Mouse (Mus musculus): ENCODE measurements around the gene Spag4. TPM values are rescaled to one million over a fixed set of nuclear protein-coding genes. Genes with fewer than 3 reads are reported as not detected.
"Not testable (repeated sequence)": the region's sequence is repeated elsewhere in the genome, so short reads cannot be mapped to it uniquely, and the experiment has no call there.

Gene Spag4
- polyA plus RNA-seq, 1 experiment from 2014 or later = 3.3 TPM

- Histone ChIP-seq H3K9ac (ENCODE audit: low read depth, low read length) (no peak overlapping the region), H3K9me3 (replicated peaks; ENCODE audit: control insufficient read depth, low read length) (no peaks in the 10 kb centered on the region), H3K36me3 (ENCODE audit: control insufficient read depth, insufficient read depth, low read length) (no peaks in the 10 kb centered on the region; the same call in 1 of the 2 replicates), H3K4me3 (ENCODE audit: low read depth, low read length) (no peak overlapping the region), H3K4me1 (ENCODE audit: control insufficient read depth, insufficient read depth, low read length) (peaks cover 22% of the 10 kb centered on the region), H3K27me3 (ENCODE audit: control insufficient read depth, insufficient read depth, low read length) (no peaks in the 10 kb centered on the region), H3K4me2 (no peak overlapping the region), H3K27ac (ENCODE audit: low read depth, low read length) (no peak overlapping the region)
- WGBS (ENCODE audit: insufficient replicate concordance) = 85% methylated on average over 3 of the region's 3 CpGs
- ATAC-seq (replicated peaks; ENCODE audit: insufficient number of reproducible peaks, low FRiP score, low TSS enrichment) = no peak
Observed at GRCm38 (mm10) chr2:156084541-156084940, 19.6 kb downstream of the Spag4 start.

DNA sequence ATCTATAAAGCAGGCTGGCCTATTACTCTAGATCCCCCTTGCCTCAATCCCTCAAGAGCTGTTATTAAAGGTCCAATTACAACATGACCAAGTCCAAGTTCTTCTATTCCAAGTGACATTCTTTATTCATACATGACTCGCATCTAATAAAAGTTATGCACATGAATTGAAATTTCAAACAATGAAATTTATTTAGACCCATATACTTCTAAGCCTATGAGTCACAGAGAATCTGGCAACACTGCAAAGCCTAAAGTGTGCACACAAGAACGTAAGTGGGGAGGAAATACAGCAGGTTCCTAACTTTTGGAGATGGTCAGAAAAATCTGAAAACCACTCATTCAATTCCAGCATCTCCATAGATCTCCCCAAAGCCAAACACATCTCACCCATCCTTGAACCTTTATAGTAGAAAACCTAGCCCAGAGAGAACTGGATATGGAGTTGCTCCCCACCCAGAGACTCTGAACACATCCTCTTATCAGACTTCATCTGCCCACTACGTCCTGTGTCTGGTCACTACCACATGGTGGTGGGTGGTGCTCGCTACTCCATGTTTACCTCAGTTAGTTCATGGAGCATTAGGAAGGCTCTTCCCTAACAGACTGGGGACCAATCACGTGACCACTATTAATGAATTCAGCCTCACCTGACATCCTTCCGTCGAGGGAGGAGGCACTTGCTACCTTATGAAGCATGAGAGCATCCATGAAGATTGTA, 22.6 kb downstream of the Spag4 start:
- H3K4me3 ChIP-seq (ENCODE audit: low read depth, low read length) = no peak overlapping the region
- H3K9ac ChIP-seq (ENCODE audit: low read depth, low read length) = no peak overlapping the region
- no peak overlapping the region for H3K4me2 ChIP-seq
- H3K27ac ChIP-seq (ENCODE audit: low read depth, low read length) = no peak overlapping the region
- no peaks in the 10 kb centered on the region for H3K9me3 ChIP-seq (replicated peaks; ENCODE audit: control insufficient read depth, low read length)
- no peak for ATAC-seq (replicated peaks; ENCODE audit: insufficient number of reproducible peaks, low FRiP score, low TSS enrichment)
- peaks cover 4% of the 10 kb centered on the region; the same call in 1 of the 2 replicates for H3K4me1 ChIP-seq (ENCODE audit: control insufficient read depth, insufficient read depth, low read length)
- H3K36me3 ChIP-seq (ENCODE audit: control insufficient read depth, insufficient read depth, low read length) = no peaks in the 10 kb centered on the region; the same call in 1 of the 2 replicates
- WGBS (ENCODE audit: insufficient replicate concordance) = 79% methylated on average over 7 of the region's 7 CpGs
- H3K27me3 ChIP-seq (ENCODE audit: control insufficient read depth, insufficient read depth, low read length) = no peaks in the 10 kb centered on the region

DNA sequence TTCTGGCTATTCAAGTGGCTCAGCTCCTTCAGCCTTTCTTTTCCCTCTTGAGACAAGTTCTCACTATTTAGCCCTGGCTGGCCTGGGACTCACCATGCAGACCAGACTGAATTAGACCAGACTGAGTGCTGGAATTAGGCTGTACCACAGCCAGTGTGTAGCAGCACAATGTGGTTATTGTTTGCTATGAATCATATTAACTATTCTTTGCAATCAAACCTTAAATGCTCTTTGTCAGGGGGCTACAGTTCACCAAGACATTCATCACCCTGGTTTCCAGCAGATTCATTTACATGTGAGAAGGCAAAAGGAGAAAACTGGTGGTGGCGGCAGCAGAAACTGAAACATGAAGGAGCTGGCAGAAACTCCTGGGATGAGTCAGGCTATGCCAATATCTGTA, 24.8 kb downstream of the Spag4 start:
- Histone ChIP-seq H3K4me3 (ENCODE audit: low read depth, low read length) (no peak overlapping the region), H3K27ac (ENCODE audit: low read depth, low read length) (no peak overlapping the region), H3K36me3 (ENCODE audit: control insufficient read depth, insufficient read depth, low read length) (peaks cover 2% of the 10 kb centered on the region), H3K27me3 (ENCODE audit: control insufficient read depth, insufficient read depth, low read length) (no peaks in the 10 kb centered on the region), H3K9me3 (replicated peaks; ENCODE audit: control insufficient read depth, low read length) (no peaks in the 10 kb centered on the region), H3K4me2 (no peak overlapping the region), H3K9ac (ENCODE audit: low read depth, low read length) (no peak overlapping the region), H3K4me1 (ENCODE audit: control insufficient read depth, insufficient read depth, low read length) (no peaks in the 10 kb centered on the region)
- no peak for ATAC-seq (replicated peaks; ENCODE audit: insufficient number of reproducible peaks, low FRiP score, low TSS enrichment)
- 91% methylated on average over 1 of the region's 1 CpGs for WGBS (ENCODE audit: insufficient replicate concordance)

DNA sequence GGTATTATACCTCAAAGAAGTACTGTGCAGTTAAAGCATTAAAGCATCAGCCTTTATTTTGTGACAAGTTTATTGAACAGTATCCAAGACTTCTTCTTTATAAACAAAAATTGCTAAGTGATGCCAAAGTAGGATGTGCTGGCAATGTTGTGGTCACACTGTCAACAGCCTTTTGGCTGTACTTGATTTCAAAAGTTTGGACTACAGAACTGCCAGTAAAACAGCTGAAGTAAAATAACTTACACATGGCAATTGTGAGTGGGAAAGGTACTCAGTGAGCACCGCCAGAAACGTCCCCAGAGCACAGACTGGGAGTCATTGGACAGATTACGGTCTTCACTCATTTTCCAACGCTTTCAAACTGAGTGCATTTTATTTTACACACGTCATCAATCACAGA, 27.0 kb downstream of the Spag4 start:
- 86% methylated on average over 5 of the region's 5 CpGs for WGBS (ENCODE audit: insufficient replicate concordance)

GRCm38 (mm10) chr2:156110627-156111357, 45.8 kb downstream of the Spag4 start:
- no peaks in the 10 kb centered on the region for H3K27me3 ChIP-seq (ENCODE audit: control insufficient read depth, insufficient read depth, low read length)
- H3K9ac ChIP-seq (ENCODE audit: low read depth, low read length) = peak overlapping the region; percentile 98
- H3K4me2 ChIP-seq = peak overlapping the region; percentile 86
- no peaks in the 10 kb centered on the region for H3K36me3 ChIP-seq (ENCODE audit: control insufficient read depth, insufficient read depth, low read length)
- peak; percentile 65 for ATAC-seq (replicated peaks; ENCODE audit: insufficient number of reproducible peaks, low FRiP score, low TSS enrichment)
- H3K4me1 ChIP-seq (ENCODE audit: control insufficient read depth, insufficient read depth, low read length) = peaks cover 3% of the 10 kb centered on the region; the same call in 1 of the 2 replicates
- no peaks in the 10 kb centered on the region for H3K9me3 ChIP-seq (replicated peaks; ENCODE audit: control insufficient read depth, low read length)
- WGBS (ENCODE audit: insufficient replicate concordance) = 2% methylated on average over 16 of the region's 16 CpGs
- peak overlapping the region; percentile 92 for H3K27ac ChIP-seq (ENCODE audit: low read depth, low read length)
- peak overlapping the region; percentile 98 for H3K4me3 ChIP-seq (ENCODE audit: low read depth, low read length)

More for the DNA sequence above, 27.0 kb downstream of the Spag4 start:
- Histone ChIP-seq H3K4me3 (ENCODE audit: low read depth, low read length) (no peak overlapping the region), H3K27me3 (ENCODE audit: control insufficient read depth, insufficient read depth, low read length) (no peaks in the 10 kb centered on the region), H3K4me1 (ENCODE audit: control insufficient read depth, insufficient read depth, low read length) (no peaks in the 10 kb centered on the region), H3K36me3 (ENCODE audit: control insufficient read depth, insufficient read depth, low read length) (peaks cover 18% of the 10 kb centered on the region), H3K4me2 (no peak overlapping the region), H3K27ac (ENCODE audit: low read depth, low read length) (no peak overlapping the region), H3K9me3 (replicated peaks; ENCODE audit: control insufficient read depth, low read length) (no peaks in the 10 kb centered on the region), H3K9ac (ENCODE audit: low read depth, low read length) (no peak overlapping the region)
- no peak for ATAC-seq (replicated peaks; ENCODE audit: insufficient number of reproducible peaks, low FRiP score, low TSS enrichment)

DNA sequence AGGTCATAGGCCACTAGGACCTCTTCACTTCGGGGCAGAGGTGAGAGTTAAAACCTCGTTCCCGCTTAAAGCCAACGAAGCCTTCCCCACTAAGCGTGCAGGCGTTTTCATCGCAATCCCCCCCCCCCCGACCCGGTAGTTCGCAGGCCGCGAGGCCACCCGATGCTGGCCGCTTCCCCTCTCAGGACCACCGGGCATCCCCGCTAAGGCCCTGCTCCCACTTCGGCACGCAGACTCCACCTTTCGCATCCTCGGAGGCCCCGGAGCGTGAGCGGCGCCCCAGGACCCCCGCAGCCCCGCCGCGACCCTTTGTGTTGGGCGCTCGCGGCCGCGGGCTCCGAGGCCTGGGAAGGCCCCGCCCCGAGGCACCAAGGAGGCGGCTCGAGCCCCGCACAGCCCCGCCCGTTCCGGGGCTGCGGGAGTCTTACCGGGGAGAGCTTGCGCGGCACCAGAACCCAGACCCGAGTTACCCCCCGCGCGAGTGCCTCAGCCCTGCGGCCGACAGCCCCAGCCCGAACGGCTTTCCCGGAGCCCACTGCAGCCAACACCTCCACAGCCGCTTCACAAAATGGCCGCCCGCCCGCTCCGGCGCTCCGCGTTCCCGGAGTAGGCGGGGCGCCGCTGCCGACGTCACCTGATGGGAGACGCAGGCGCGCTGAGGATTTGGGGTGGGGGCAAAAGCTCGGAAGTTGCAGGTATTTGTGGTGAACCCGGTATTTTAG, 46.5 kb downstream of the Spag4 start, which contains the start of the genes Cpne1 and Rbm12:
Cpne1 (minus strand) TSS at position 608 of the 722 bp plus-strand sequence.
Rbm12 (minus strand) TSS at position 621 of the 722 bp plus-strand sequence.
- Histone ChIP-seq H3K36me3 (ENCODE audit: control insufficient read depth, insufficient read depth, low read length) (no peaks in the 10 kb centered on the region), H3K4me2 (peak within 1 kb of the TSS; percentile 86), H3K9ac (ENCODE audit: low read depth, low read length) (peak within 1 kb of the TSS; percentile 98), H3K27me3 (ENCODE audit: control insufficient read depth, insufficient read depth, low read length) (no peaks in the 10 kb centered on the region), H3K4me3 (ENCODE audit: low read depth, low read length) (peak within 1 kb of the TSS; percentile 98), H3K27ac (ENCODE audit: low read depth, low read length) (peak within 1 kb of the TSS; percentile 92), H3K4me1 (ENCODE audit: control insufficient read depth, insufficient read depth, low read length) (peaks cover 3% of the 10 kb centered on the region; the same call in 1 of the 2 replicates), H3K9me3 (replicated peaks; ENCODE audit: control insufficient read depth, low read length) (no peaks in the 10 kb centered on the region)
- peak; percentile 85 for ATAC-seq (replicated peaks; ENCODE audit: insufficient number of reproducible peaks, low FRiP score, low TSS enrichment)
- WGBS (ENCODE audit: insufficient replicate concordance) = under 1% methylated on average over 71 of the region's 74 CpGs

GRCm38 (mm10) chr2:156112080-156112423, 47.1 kb downstream of the Spag4 start:
- Histone ChIP-seq H3K4me2 (peak overlapping the region; percentile 86), H3K27ac (ENCODE audit: low read depth, low read length) (peak overlapping the region; percentile 92), H3K4me3 (ENCODE audit: low read depth, low read length) (peak overlapping the region; percentile 98), H3K9ac (ENCODE audit: low read depth, low read length) (peak overlapping the region; percentile 98)
- 24% methylated on average over 5 of the region's 5 CpGs for WGBS (ENCODE audit: insufficient replicate concordance)
- not testable (repeated sequence) for H3K4me1 ChIP-seq (ENCODE audit: control insufficient read depth, insufficient read depth, low read length); H3K9me3 ChIP-seq (replicated peaks; ENCODE audit: control insufficient read depth, low read length); H3K36me3 ChIP-seq (ENCODE audit: control insufficient read depth, insufficient read depth, low read length); ATAC-seq (replicated peaks; ENCODE audit: insufficient number of reproducible peaks, low FRiP score, low TSS enrichment); H3K27me3 ChIP-seq (ENCODE audit: control insufficient read depth, insufficient read depth, low read length)

DNA sequence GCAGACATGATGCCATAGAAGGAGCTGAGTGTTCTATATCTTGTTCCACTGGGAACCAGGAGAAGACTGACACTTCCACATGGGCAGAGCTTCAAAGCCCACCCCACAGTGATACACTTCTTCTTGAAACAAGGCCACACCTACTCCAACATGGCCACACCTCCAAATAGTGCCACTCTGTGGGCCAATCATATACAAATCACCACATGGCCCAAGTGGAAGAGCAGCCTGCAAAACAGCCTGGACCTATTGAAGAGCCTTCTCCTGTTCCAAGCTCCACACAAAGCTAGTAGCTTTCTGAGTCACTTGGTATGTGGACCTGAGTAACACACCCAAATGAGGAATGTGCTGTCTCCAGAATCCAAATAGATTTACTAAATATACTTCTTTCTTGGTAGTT, 54.6 kb downstream of the Spag4 start:
- H3K9me3 ChIP-seq (replicated peaks; ENCODE audit: control insufficient read depth, low read length) = no peaks in the 10 kb centered on the region
- H3K27me3 ChIP-seq (ENCODE audit: control insufficient read depth, insufficient read depth, low read length) = no peaks in the 10 kb centered on the region
- H3K27ac ChIP-seq (ENCODE audit: low read depth, low read length) = no peak overlapping the region
- H3K9ac ChIP-seq (ENCODE audit: low read depth, low read length) = no peak overlapping the region
- H3K4me2 ChIP-seq = no peak overlapping the region
- no peak overlapping the region for H3K4me3 ChIP-seq (ENCODE audit: low read depth, low read length)
- no peaks in the 10 kb centered on the region for H3K4me1 ChIP-seq (ENCODE audit: control insufficient read depth, insufficient read depth, low read length)
- 0 out of 2 replicates have a peak, but pooled peaks cover 2% of the 10 kb centered on the region for H3K36me3 ChIP-seq (ENCODE audit: control insufficient read depth, insufficient read depth, low read length)
- no peak for ATAC-seq (replicated peaks; ENCODE audit: insufficient number of reproducible peaks, low FRiP score, low TSS enrichment)

All from heart, embryonic 11.5 days (tissue).